Mouse (Mus musculus) neural tube, embryonic 12.5 days (tissue): Measurements from ENCODE around the gene 4933427D14Rik. TPM values are rescaled to one million over a fixed set of nuclear protein-coding genes. Genes with fewer than 3 reads are reported as not detected.

ENCODE experiments used
- ATAC-seq: fragments of 200-750 bp; cut with Nextera tagmentation; 2 replicates; pipeline ENCODE4 v1.8.0; 2017; ENCODE audit warnings: low read depth, mild to moderate bottlenecking, moderate TSS enrichment, moderate library complexity; ENCODE audit not compliant: low FRiP score
- H3K27ac ChIP-seq: fragments of 300-500 bp; sonication (generic); 2 replicates; pipeline ENCODE4 v1.5.1; 2016
- H3K27me3 ChIP-seq: fragments of 300-500 bp; sonication (generic); replicated peaks from 2 replicates; pipeline ENCODE4 v1.6.1; 2016; ENCODE audit warnings: mild to moderate bottlenecking
- H3K36me3 ChIP-seq: fragments of 300-500 bp; sonication (generic); 2 replicates; pipeline ENCODE4 v1.6.1; 2016; ENCODE audit warnings: mild to moderate bottlenecking
- H3K4me1 ChIP-seq: fragments of 300-500 bp; sonication (generic); 2 replicates; pipeline ENCODE4 v1.6.1; 2016
- H3K4me2 ChIP-seq: fragments of 300-500 bp; sonication (generic); replicated peaks from 2 replicates; pipeline ENCODE4 v1.6.1; 2016; ENCODE audit warnings: mild to moderate bottlenecking
- H3K4me3 ChIP-seq: fragments of 300-500 bp; sonication (generic); 2 replicates; pipeline ENCODE4 v1.5.1; 2016
- H3K9ac ChIP-seq: fragments of 300-500 bp; sonication (generic); 2 replicates; pipeline ENCODE4 v1.6.1; 2016; ENCODE audit warnings: mild to moderate bottlenecking
- H3K9me3 ChIP-seq: fragments of 300-500 bp; sonication (generic); 2 replicates; pipeline ENCODE4 v1.6.1; 2016; ENCODE audit warnings: mild to moderate bottlenecking
- WGBS: fragments of 180-500 bp; shearing (Covaris S2); methylation state at CpG from one replicate; pipeline ENCODE4 v1.1.7; 2016; 5-methylcytosine and 5-hydroxymethylcytosine counted together
- polyA plus RNA-seq: library from polyadenylated mRNA; unstranded; fragments of >200 nt; fragmentation: Nextera tagmentation; extraction: Ambion mirVana; gene quantifications from 2 replicates; pipeline ENCODE4 v1.2.1, GENCODE M21; 2016

The 4933427D14Rik gene
- polyA plus RNA-seq, 1 experiment from 2014 or later, result 18.3 TPM

- Histone ChIP-seq H3K27me3 (no peaks in the 10 kb centered on the region), H3K27ac (no peak overlapping the region), H3K9ac (no peak overlapping the region), H3K4me1 (peaks cover 13% of the 10 kb centered on the region), H3K4me3 (no peak overlapping the region), H3K36me3 (peaks cover 4% of the 10 kb centered on the region; the same call in 1 of the 2 replicates), H3K4me2 (no peak overlapping the region), H3K9me3 (no peaks in the 10 kb centered on the region)
- no peak for ATAC-seq
- WGBS, result 86% methylated on average over 4 of the region's 4 CpGs
These were observed 16.2 kb upstream of the 4933427D14Rik start for GRCm38 (mm10) chr11:72223414-72223813.

- H3K9me3 ChIP-seq, result no peaks in the 10 kb centered on the region
- H3K4me1 ChIP-seq, result peaks cover 7% of the 10 kb centered on the region
- no peak overlapping the region for H3K27ac ChIP-seq
- peaks cover 4% of the 10 kb centered on the region; the same call in 1 of the 2 replicates for H3K36me3 ChIP-seq
- no peaks in the 10 kb centered on the region for H3K27me3 ChIP-seq
- H3K9ac ChIP-seq, result no peak overlapping the region
- ATAC-seq, result no peak
- no peak overlapping the region for H3K4me2 ChIP-seq
- H3K4me3 ChIP-seq, result no peak overlapping the region
- 17% methylated on average over 6 of the region's 6 CpGs for WGBS
These were observed 14.0 kb upstream of the 4933427D14Rik start for GRCm38 (mm10) chr11:72221278-72221677.

GRCm38 (mm10) chr11:72217116-72217515 is 9.9 kb upstream of the 4933427D14Rik start:
- 84% methylated on average over 5 of the region's 5 CpGs for WGBS
- H3K4me3 ChIP-seq, result no peak overlapping the region
- H3K9ac ChIP-seq, result no peak overlapping the region
- H3K36me3 ChIP-seq, result peaks cover 4% of the 10 kb centered on the region; the same call in 1 of the 2 replicates
- no peaks in the 10 kb centered on the region for H3K27me3 ChIP-seq
- peaks cover 7% of the 10 kb centered on the region; the same call in 1 of the 2 replicates for H3K4me1 ChIP-seq
- peak overlapping the region; percentile 30 for H3K4me2 ChIP-seq
- no peaks in the 10 kb centered on the region for H3K9me3 ChIP-seq
- no peak for ATAC-seq
- H3K27ac ChIP-seq, result no peak overlapping the region

- ATAC-seq, result peak; percentile 91
- 3% methylated on average over 29 of the region's 29 CpGs for WGBS
These were observed 8.1 kb upstream of the 4933427D14Rik start, which contains the start of gene Med31 for GRCm38 (mm10) chr11:72215410-72215797. Med31 (minus strand) TSS chr11:72215592.

GRCm38 (mm10) chr11:72214591-72215409 is 7.5 kb upstream of the 4933427D14Rik start:
- under 1% methylated on average over 51 of the region's 51 CpGs for WGBS
- Histone ChIP-seq H3K27ac (peak overlapping the region; percentile 16; the same call in 1 of the 2 replicates), H3K9ac (peak overlapping the region; percentile 72), H3K4me2 (peak overlapping the region; percentile 93), H3K4me1 (peaks cover 7% of the 10 kb centered on the region; the same call in 1 of the 2 replicates), H3K27me3 (no peaks in the 10 kb centered on the region), H3K9me3 (no peaks in the 10 kb centered on the region), H3K4me3 (peak overlapping the region; percentile 65), H3K36me3 (peaks cover 24% of the 10 kb centered on the region)
- ATAC-seq, result peak; percentile 94

More at GRCm38 (mm10) chr11:72215410-72215797, 8.1 kb upstream of the 4933427D14Rik start, which contains the start of gene Med31:
- H3K27ac ChIP-seq, result peak within 1 kb of the TSS; percentile 16; the same call in 1 of the 2 replicates
- H3K9ac ChIP-seq, result peak within 1 kb of the TSS; percentile 72
- peaks cover 7% of the 10 kb centered on the region; the same call in 1 of the 2 replicates for H3K4me1 ChIP-seq
- H3K4me3 ChIP-seq, result peak within 1 kb of the TSS; percentile 65
- no peaks in the 10 kb centered on the region for H3K27me3 ChIP-seq
- H3K4me2 ChIP-seq, result peak within 1 kb of the TSS; percentile 93
- no peaks in the 10 kb centered on the region for H3K9me3 ChIP-seq
- H3K36me3 ChIP-seq, result peaks cover 18% of the 10 kb centered on the region

GRCm38 (mm10) chr11:72207834-72208377 is 647 bp upstream of the 4933427D14Rik start:
- H3K4me3 ChIP-seq, result peak overlapping the region; percentile 69
- H3K27ac ChIP-seq, result no peak overlapping the region
- no peak for ATAC-seq
- H3K4me1 ChIP-seq, result peaks cover 23% of the 10 kb centered on the region
- WGBS, result 21% methylated on average over 17 of the region's 17 CpGs
- peak overlapping the region; percentile 71 for H3K9ac ChIP-seq
- H3K36me3 ChIP-seq, result peaks cover 20% of the 10 kb centered on the region
- H3K4me2 ChIP-seq, result peak overlapping the region; percentile 72
- no peaks in the 10 kb centered on the region for H3K9me3 ChIP-seq
- H3K27me3 ChIP-seq, result no peaks in the 10 kb centered on the region

- under 1% methylated on average over 43 of the region's 43 CpGs for WGBS
- peak within 1 kb of the TSS; percentile 71 for H3K9ac ChIP-seq
- H3K36me3 ChIP-seq, result peaks cover 25% of the 10 kb centered on the region
- peak within 1 kb of the TSS; percentile 72 for H3K4me2 ChIP-seq
- peak; percentile 56; the same call in 1 of the 2 replicates for ATAC-seq
- peaks cover 23% of the 10 kb centered on the region for H3K4me1 ChIP-seq
- no peaks in the 10 kb centered on the region for H3K9me3 ChIP-seq
- H3K4me3 ChIP-seq, result peak within 1 kb of the TSS; percentile 69
- no peaks in the 10 kb centered on the region for H3K27me3 ChIP-seq
- H3K27ac ChIP-seq, result 0 out of 2 replicates have a peak within 1 kb of the TSS, but pooled peaks have one; percentile 9
These were observed 687 bp downstream of the 4933427D14Rik start, which contains the start of gene Gm43951 for GRCm38 (mm10) chr11:72206341-72207203. Gm43951 (minus strand) TSS chr11:72206840.

- H3K27ac ChIP-seq, result no peak overlapping the region
- no peak for ATAC-seq
- peaks cover 23% of the 10 kb centered on the region for H3K4me1 ChIP-seq
- H3K36me3 ChIP-seq, result peaks cover 23% of the 10 kb centered on the region
- no peaks in the 10 kb centered on the region for H3K9me3 ChIP-seq
- H3K27me3 ChIP-seq, result no peaks in the 10 kb centered on the region
- peak overlapping the region; percentile 72 for H3K4me2 ChIP-seq
- no peak overlapping the region for H3K4me3 ChIP-seq
- peak overlapping the region; percentile 71; the same call in 1 of the 2 replicates for H3K9ac ChIP-seq
- 87% methylated on average over 6 of the region's 6 CpGs for WGBS
These were observed 2.0 kb downstream of the 4933427D14Rik start for GRCm38 (mm10) chr11:72205256-72205655.

DNA sequence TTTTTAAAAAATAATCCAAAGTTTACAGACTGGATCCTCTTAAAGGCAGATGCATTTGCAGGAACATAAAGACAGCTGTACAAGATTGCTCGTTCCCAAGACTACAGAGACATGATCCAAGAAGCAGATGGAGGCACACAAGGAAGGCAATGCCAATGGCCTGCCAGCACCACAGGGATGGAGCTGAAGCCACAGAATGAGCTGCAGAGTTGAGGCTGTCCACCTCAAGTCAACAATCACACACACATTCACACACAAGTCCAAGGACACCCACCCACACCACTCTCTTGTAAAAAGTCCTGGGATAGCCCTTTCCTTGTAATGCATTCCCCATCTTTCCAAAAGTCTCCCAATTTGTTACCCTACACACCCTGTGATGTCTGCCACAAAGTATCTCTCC is 3.8 kb downstream of the 4933427D14Rik start:
- ATAC-seq, result no peak
- peaks cover 28% of the 10 kb centered on the region for H3K36me3 ChIP-seq
- no peak overlapping the region for H3K27ac ChIP-seq

DNA sequence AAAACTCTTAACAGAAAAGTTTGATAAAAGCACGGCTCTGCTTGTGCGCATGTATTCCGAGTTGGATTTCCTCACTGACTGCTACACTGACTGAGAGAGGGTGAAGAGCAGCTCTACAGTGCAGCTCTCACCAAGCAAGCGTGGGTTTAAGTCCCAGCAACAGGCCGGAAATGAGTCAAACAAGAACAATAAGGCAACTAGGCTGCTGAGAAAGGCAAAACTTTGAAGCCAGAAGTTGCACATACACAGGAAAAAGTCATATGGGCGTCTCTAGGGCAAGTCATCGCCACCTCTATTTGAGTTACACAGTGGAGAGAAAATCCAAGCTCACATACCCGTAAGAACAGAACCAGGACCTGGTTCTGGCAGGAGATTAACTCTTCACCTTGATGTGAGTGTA is 10.8 kb downstream of the 4933427D14Rik start:
- Histone ChIP-seq H3K4me2 (no peak overlapping the region), H3K9me3 (no peaks in the 10 kb centered on the region), H3K9ac (no peak overlapping the region), H3K27me3 (no peaks in the 10 kb centered on the region), H3K4me3 (no peak overlapping the region), H3K36me3 (peaks cover 47% of the 10 kb centered on the region), H3K4me1 (no peaks in the 10 kb centered on the region), H3K27ac (no peak overlapping the region)
- ATAC-seq, result no peak
- WGBS, result 92% methylated on average over 8 of the region's 8 CpGs

More for the DNA sequence above, 3.8 kb downstream of the 4933427D14Rik start:
- H3K27me3 ChIP-seq, result no peaks in the 10 kb centered on the region
- no peaks in the 10 kb centered on the region for H3K9me3 ChIP-seq
- no peak overlapping the region for H3K4me2 ChIP-seq
- H3K4me3 ChIP-seq, result no peak overlapping the region
- peaks cover 23% of the 10 kb centered on the region for H3K4me1 ChIP-seq
- WGBS, result 79% methylated on average over 1 of the region's 1 CpGs
- H3K9ac ChIP-seq, result no peak overlapping the region

GRCm38 (mm10) chr11:72194259-72194658 is 13.0 kb downstream of the 4933427D14Rik start:
- Histone ChIP-seq H3K27me3 (no peaks in the 10 kb centered on the region), H3K36me3 (peaks cover 52% of the 10 kb centered on the region), H3K9ac (no peak overlapping the region), H3K9me3 (no peaks in the 10 kb centered on the region), H3K4me1 (no peaks in the 10 kb centered on the region), H3K4me2 (no peak overlapping the region), H3K27ac (no peak overlapping the region), H3K4me3 (no peak overlapping the region)
- WGBS, result 94% methylated on average over 2 of the region's 2 CpGs
- ATAC-seq, result no peak
